Comparison of ENCODE assay signal across 7 mouse cellular contexts in genomic region chr14:36952142-36952541, GRCm38 (mm10). TPM values are rescaled to one million over a fixed set of nuclear protein-coding genes. Genes with fewer than 3 reads are reported as not detected.
DNase-seq lines count a peak whose midpoint lies in the region; ATAC-seq lines count a peak whose summit lies in the region.

No protein-coding gene starts in this region.

- H3K4me2 ChIP-seq in kidney, embryonic 16.5 days (replicated peaks; ENCODE audit: low read depth, low read length): no peak overlapping the region
- H3K4me2 ChIP-seq in midbrain, embryonic 13.5 days (replicated peaks): no peak overlapping the region

- H3K4me3 ChIP-seq in embryonic facial prominence, embryonic 10.5 days: no peak overlapping the region
- no peak overlapping the region for H3K4me3 ChIP-seq in kidney, embryonic 16.5 days (ENCODE audit: low read length)
- no peak overlapping the region for H3K4me3 ChIP-seq in midbrain, embryonic 13.5 days (replicated peaks)

- H3K27me3 ChIP-seq in embryonic facial prominence, embryonic 10.5 days (replicated peaks; ENCODE audit: low read depth, poor library complexity, severe bottlenecking): no peaks in the 10 kb centered on the region
- H3K27me3 ChIP-seq in kidney, embryonic 16.5 days (ENCODE audit: insufficient read depth, low read length): no peaks in the 10 kb centered on the region
- H3K27me3 ChIP-seq in midbrain, embryonic 13.5 days: no peaks in the 10 kb centered on the region

- peak; percentile 59; the same call in 1 of the 2 replicates for ATAC-seq in kidney, embryonic 16.5 days (ENCODE audit: low FRiP score, low TSS enrichment)
- ATAC-seq in midbrain, embryonic 13.5 days: peak; percentile 67; the same call in 1 of the 2 replicates

- H3K4me1 ChIP-seq in embryonic facial prominence, embryonic 10.5 days: no peaks in the 10 kb centered on the region
- H3K4me1 ChIP-seq in kidney, embryonic 16.5 days (ENCODE audit: insufficient read depth, low read length): 0 out of 2 replicates have a peak, but pooled peaks cover 4% of the 10 kb centered on the region
- H3K4me1 ChIP-seq in midbrain, embryonic 13.5 days (replicated peaks): no peaks in the 10 kb centered on the region

- H3K36me3 ChIP-seq in embryonic facial prominence, embryonic 10.5 days (replicated peaks): peaks cover 6% of the 10 kb centered on the region; the same call in 1 of the 2 replicates
- H3K36me3 ChIP-seq in kidney, embryonic 16.5 days (ENCODE audit: insufficient read depth, low read length): no peaks in the 10 kb centered on the region
- H3K36me3 ChIP-seq in midbrain, embryonic 13.5 days: peaks cover 5% of the 10 kb centered on the region; the same call in 1 of the 2 replicates

- DNase-seq in right cerebral cortex, adult 18-20 months: peak; percentile 32
- no peak for DNase-seq in right cerebral cortex, postnatal 14 days
- peak; percentile 68 for DNase-seq in R1 (ENCODE audit: low read depth, low spot score)
- DNase-seq in embryonic facial prominence, embryonic 10.5 days (ENCODE audit: low spot score): peak; percentile 21
- DNase-seq in spleen, postnatal 14 days (ENCODE audit: low spot score in 2 of 2): no peak

- 42% methylated on average over 2 of the region's 2 CpGs for WGBS in embryonic facial prominence, embryonic 10.5 days
- 36% methylated on average over 2 of the region's 2 CpGs for WGBS in kidney, embryonic 16.5 days
- 31% methylated on average over 2 of the region's 2 CpGs for WGBS in midbrain, embryonic 13.5 days

- no peak overlapping the region for H3K9ac ChIP-seq in kidney, embryonic 16.5 days (replicated peaks; ENCODE audit: low read length)
- H3K9ac ChIP-seq in midbrain, embryonic 13.5 days (replicated peaks): no peak overlapping the region

- H3K9me3 ChIP-seq in embryonic facial prominence, embryonic 10.5 days: no peaks in the 10 kb centered on the region
- no peaks in the 10 kb centered on the region for H3K9me3 ChIP-seq in kidney, embryonic 16.5 days (ENCODE audit: low read length)
- no peaks in the 10 kb centered on the region for H3K9me3 ChIP-seq in midbrain, embryonic 13.5 days

- H3K27ac ChIP-seq in embryonic facial prominence, embryonic 10.5 days (replicated peaks): no peak overlapping the region
- H3K27ac ChIP-seq in kidney, embryonic 16.5 days (ENCODE audit: low read length): no peak overlapping the region
- no peak overlapping the region for H3K27ac ChIP-seq in midbrain, embryonic 13.5 days

RNA-seq across cellular contexts. Expression of gene Ccser2, which starts 16.4 kb away (rescaled TPM):
- polyA plus RNA-seq in embryonic facial prominence, embryonic 10.5 days (2016; fragmentation: Nextera tagmentation; extraction: Ambion mirVana): 29.9 and 34.2 TPM in 2 replicates
- polyA plus RNA-seq in kidney, embryonic 16.5 days (2015; fragmentation: Nextera tagmentation; extraction: Ambion mirVana): 37.4 and 39.3 TPM in 2 replicates
- polyA plus RNA-seq in midbrain, embryonic 13.5 days (2015; fragmentation: Nextera tagmentation; extraction: Ambion mirVana): 64.1 and 65.8 TPM in 2 replicates

Comparison
In these comparisons a context has a peak if more than half of its experiments do, and no peak if none do; other contexts are left out.
1. DNase-seq: peak in right cerebral cortex, adult 18-20 months (single experiment), R1 (single experiment) and embryonic facial prominence, embryonic 10.5 days (single experiment); none in right cerebral cortex, postnatal 14 days (single experiment) and spleen, postnatal 14 days (0 of 2).